Mouse (Mus musculus) bone marrow, adult 2 months (tissue): Measurements from ENCODE around the gene Cdk8.

Experiments used
- CTCF ChIP-seq: fragments of 200-500 bp; IDR thresholded peaks from 2 replicates; pipeline ENCODE4 v1.5.1; 2011; ENCODE audit warnings: low read length, control low read depth; ENCODE audit not compliant: control insufficient read depth, insufficient read depth
- POLR2A ChIP-seq: fragments of 200-500 bp; IDR thresholded peaks from 2 replicates; pipeline ENCODE4 v1.6.1; 2011; ENCODE audit warnings: low read depth, mild to moderate bottlenecking, control low read depth, low read length, borderline replicate concordance; ENCODE audit not compliant: control insufficient read depth

DNA sequence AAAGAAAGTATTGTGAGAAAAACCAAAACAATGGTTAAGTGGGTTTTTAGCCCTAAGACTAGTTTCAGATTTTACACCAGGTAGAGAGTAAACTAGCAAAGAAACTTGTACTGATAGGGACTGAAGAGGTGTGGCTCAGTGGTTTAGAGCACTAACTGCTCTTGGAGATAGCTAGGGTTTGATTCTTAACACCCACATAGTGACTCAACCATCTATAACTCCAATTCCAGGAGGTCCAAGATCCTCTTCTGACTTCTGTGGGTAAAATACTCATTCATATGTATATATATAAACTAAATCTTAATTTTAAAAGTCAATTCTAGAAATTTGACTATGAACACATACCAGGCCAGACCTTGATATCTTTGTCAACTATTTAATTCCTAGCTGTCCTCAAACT lies 49.0 kb downstream of the Cdk8 start:
- no peak for TF ChIP-seq CTCF
- TF ChIP-seq POLR2A = no peak
